Mouse (Mus musculus) left cerebral cortex, adult 11 months (tissue): ENCODE results near the gene Plcb2.

Experiments
- DNase-seq: peaks from one replicate; pipeline ENCODE4 v3.0.0; 2022; ENCODE audit warnings: low spot score

The Plcb2 gene

GRCm38 (mm10) chr2:118750476-118750875 is 22.2 kb upstream of the Plcb2 start:
- DNase-seq: no peak

GRCm38 (mm10) chr2:118749341-118749884 is 21.2 kb upstream of the Plcb2 start:
- DNase-seq: no peak

GRCm38 (mm10) chr2:118747301-118747960 is 19.2 kb upstream of the Plcb2 start:
- no peak for DNase-seq

- no peak for DNase-seq
These were observed 18.0 kb upstream of the Plcb2 start for GRCm38 (mm10) chr2:118745915-118746901.

- peak; percentile 86 for DNase-seq
These were observed 17.1 kb upstream of the Plcb2 start, which contains the start of gene Inafm2 for GRCm38 (mm10) chr2:118745232-118745884. Inafm2 (plus strand) TSS chr2:118745758.

- no peak for DNase-seq
These were observed 16.4 kb upstream of the Plcb2 start for GRCm38 (mm10) chr2:118744621-118745020.

- no peak for DNase-seq
These were observed 15.2 kb upstream of the Plcb2 start for GRCm38 (mm10) chr2:118743261-118743943.

- no peak for DNase-seq
These were observed 12.9 kb upstream of the Plcb2 start for GRCm38 (mm10) chr2:118741183-118741582.

- no peak for DNase-seq
These were observed 12.1 kb upstream of the Plcb2 start for GRCm38 (mm10) chr2:118740341-118740740.

- DNase-seq: no peak
These were observed 5.1 kb upstream of the Plcb2 start for GRCm38 (mm10) chr2:118733341-118733740.

GRCm38 (mm10) chr2:118731981-118732380 is 3.7 kb upstream of the Plcb2 start:
- no peak for DNase-seq

GRCm38 (mm10) chr2:118730622-118730915 is 2.3 kb upstream of the Plcb2 start:
- no peak for DNase-seq

- no peak for DNase-seq
These were observed 1.8 kb upstream of the Plcb2 start for GRCm38 (mm10) chr2:118729816-118730621.

- no peak for DNase-seq
These were observed 956 bp upstream of the Plcb2 start for GRCm38 (mm10) chr2:118729194-118729593.

GRCm38 (mm10) chr2:118727911-118728310 is 327 bp downstream of the Plcb2 start:
- DNase-seq: no peak

- no peak for DNase-seq
These were observed 1.4 kb downstream of the Plcb2 start for GRCm38 (mm10) chr2:118726873-118727272.

- DNase-seq: no peak
These were observed 2.7 kb downstream of the Plcb2 start for GRCm38 (mm10) chr2:118725511-118725910.

GRCm38 (mm10) chr2:118723693-118724486 is 4.3 kb downstream of the Plcb2 start:
- DNase-seq: no peak

- no peak for DNase-seq
These were observed 11.6 kb downstream of the Plcb2 start for GRCm38 (mm10) chr2:118716677-118717076.

GRCm38 (mm10) chr2:118714230-118714629 is 14.0 kb downstream of the Plcb2 start:
- DNase-seq: no peak
